Mouse (Mus musculus) left cerebral cortex, postnatal 36 days (tissue): Measurements from ENCODE around the gene Gm14308. TPM values are rescaled to one million over a fixed set of nuclear protein-coding genes. Genes with fewer than 3 reads are reported as not detected.
"Not testable (repeated sequence)": the region's sequence is repeated elsewhere in the genome, so short reads cannot be mapped to it uniquely, and the experiment has no call there.

ENCODE experiments used
- DNase-seq, 2 experiments: peaks; one replicate each; pipeline ENCODE4 v3.0.0; 2021 to 2022; ENCODE audit warnings: low spot score in 2 of 2, mixed read lengths in 1 of 2
- intact Hi-C: fragments of 180-260 bp; cut with DNase I; formaldehyde crosslinking; loops from one replicate; pipeline ENCODE4 v1.15.1; 2025
- total RNA-seq, 2 experiments: library from RNA; stranded (reverse); gene quantifications; 2 replicates each; pipeline ENCODE4 v1.2.3; 2021

Gene Gm14308
- 1 to 10 TPM; 2.5 to 8.4 TPM for total RNA-seq

DNA sequence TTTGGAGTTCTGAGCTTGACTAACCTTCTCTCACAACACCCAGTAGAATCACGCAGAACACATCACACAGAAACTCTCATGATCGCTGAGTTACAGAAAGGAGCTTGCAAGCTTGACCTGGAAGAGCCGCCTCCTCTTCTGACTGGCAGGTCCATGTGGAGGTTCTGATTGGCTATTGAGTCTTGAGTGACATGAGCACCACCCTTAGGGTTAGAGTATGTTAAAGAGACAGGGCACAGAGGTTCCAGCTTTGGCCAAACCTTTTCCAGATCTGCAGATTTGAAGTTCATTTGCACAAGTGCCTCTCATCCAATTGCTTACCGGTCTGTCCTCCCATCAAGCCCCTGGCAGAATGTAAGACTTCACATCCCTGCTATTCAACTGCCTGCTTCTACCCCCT lies at the start of gene Gm14308:
Gene Gm14308, minus strand, starts transcription at position 101 of the 400 bp plus-strand sequence.
- intact Hi-C loops, DNase-seq: not testable (repeated sequence)

DNA sequence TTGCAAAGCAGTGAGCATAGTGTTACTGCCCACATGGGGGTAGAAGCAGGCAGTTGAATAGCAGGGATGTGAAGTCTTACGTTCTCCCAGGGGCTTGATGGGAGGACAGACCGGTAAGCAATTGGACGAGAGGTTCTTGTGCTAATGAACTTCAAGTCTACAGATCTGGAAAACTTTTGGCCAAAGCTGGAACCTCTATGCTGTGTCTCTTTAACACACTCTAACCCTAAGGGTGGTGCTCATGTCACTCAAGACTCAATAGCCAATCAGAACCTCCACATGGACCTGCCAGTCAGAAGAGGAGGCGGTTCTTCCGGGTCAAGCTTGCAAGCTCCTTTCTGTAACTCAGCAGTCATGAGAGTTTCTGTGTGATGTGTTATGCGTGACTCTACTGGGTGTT lies 34.1 kb upstream of the Gm14308 start, which contains the start of gene Zfp973:
Gene Zfp973, plus strand, starts transcription at position 301 of the 400 bp plus-strand sequence.
- DNase-seq, intact Hi-C loops: not testable (repeated sequence)

Other genes with a start within 250 kb of the Gm14308 start
- gene Gm14435, start 212.8 kb downstream of the Gm14308 start, total RNA-seq = 10 to 100 TPM; 16.3 to 19.9 TPM
- not detected for gene Gm14434, start 149.6 kb downstream of the Gm14308 start, total RNA-seq
- not detected for gene Zfp967, start 115.3 kb downstream of the Gm14308 start, total RNA-seq
- 10 to 100 TPM; 10.5 to 11.3 TPM for gene Zfp973, start 34.2 kb upstream of the Gm14308 start, total RNA-seq
- gene Gm14305, start 72.0 kb upstream of the Gm14308 start, total RNA-seq = 10 to 100 TPM; 30.8 to 36.3 TPM
- gene Gm14295, start 162.3 kb upstream of the Gm14308 start, total RNA-seq = 10 to 100 TPM; 16.6 to 20.1 TPM
- not detected for gene Gm14408, start 194.8 kb upstream of the Gm14308 start, total RNA-seq